Mouse (Mus musculus) embryonic fibroblast, embryonic 13.5 days (primary cell): ENCODE measurements around the gene Coil.

Experiments used
- CTCF ChIP-seq: IDR thresholded peaks from 2 replicates; pipeline ENCODE4 v1.5.1; 2011; ENCODE audit warnings: mild to moderate bottlenecking, control low read depth, low read length, moderate library complexity, borderline replicate concordance; ENCODE audit not compliant: insufficient read depth
- POLR2A ChIP-seq: IDR thresholded peaks from 2 replicates; pipeline ENCODE4 v1.6.1; 2011; ENCODE audit warnings: low read depth, mild to moderate bottlenecking, control low read depth, low read length, moderate library complexity

- no peak for TF ChIP-seq POLR2A
- no peak for TF ChIP-seq CTCF
Observed at GRCm38 (mm10) chr11:89001569-89001968, 31.5 kb downstream of the Coil start.
